Mouse (Mus musculus) liver, embryonic 16.5 days (tissue): ENCODE measurements at regions not wholly inside any gene's neighbourhood (a gene's known extent, or its start where the extent isn't known, plus 50 kb on each side); places are given as distances from the start of the nearest gene placed in this dataset.

ENCODE experiments used
- ATAC-seq: fragments of 200-750 bp; cut with Nextera tagmentation; 2 replicates; pipeline ENCODE4 v1.8.0; 2017; ENCODE audit warnings: low read depth, mild to moderate bottlenecking, moderate number of reproducible peaks, moderate library complexity
- H3K27ac ChIP-seq: fragments of 300-500 bp; sonication (generic); 2 replicates; pipeline ENCODE4 v1.5.1; 2014; ENCODE audit warnings: mild to moderate bottlenecking, low read length
- H3K27me3 ChIP-seq: fragments of 300-500 bp; sonication (generic); 2 replicates; pipeline ENCODE4 v1.6.1; 2014; ENCODE audit warnings: low read depth, low read length, mixed read lengths; ENCODE audit not compliant: control insufficient read depth, insufficient read depth
- H3K36me3 ChIP-seq: fragments of 300-500 bp; sonication (generic); 2 replicates; pipeline ENCODE4 v1.6.1; 2014; ENCODE audit warnings: mild to moderate bottlenecking; ENCODE audit not compliant: control insufficient read depth, insufficient read depth
- H3K4me1 ChIP-seq: fragments of 300-500 bp; sonication (generic); 2 replicates; pipeline ENCODE4 v1.6.1; 2014; ENCODE audit warnings: low read depth, low read length, mixed read lengths; ENCODE audit not compliant: control insufficient read depth
- H3K4me2 ChIP-seq: fragments of 300-500 bp; sonication (generic); 2 replicates; pipeline ENCODE4 v1.6.1; 2014; ENCODE audit warnings: low read depth, low read length, mixed read lengths
- H3K4me3 ChIP-seq: fragments of 300-500 bp; sonication (generic); 2 replicates; pipeline ENCODE4 v1.5.1; 2014; ENCODE audit warnings: low read depth, mild to moderate bottlenecking, low read length
- H3K9ac ChIP-seq: fragments of 300-500 bp; sonication (generic); 2 replicates; pipeline ENCODE4 v1.6.1; 2014; ENCODE audit warnings: low read depth, low read length
- H3K9me3 ChIP-seq: fragments of 300-500 bp; sonication (generic); replicated peaks from 2 replicates; pipeline ENCODE4 v1.6.1; 2016; ENCODE audit warnings: low read length; ENCODE audit not compliant: control insufficient read depth
- WGBS: fragments of 180-500 bp; shearing (Covaris S2); extraction: QIAGEN DNeasy Blood & Tissue Kit; methylation state at CpG from one replicate; pipeline ENCODE4 v1.1.7; 2014; ENCODE audit not compliant: insufficient replicate concordance; 5-methylcytosine and 5-hydroxymethylcytosine counted together

DNA sequence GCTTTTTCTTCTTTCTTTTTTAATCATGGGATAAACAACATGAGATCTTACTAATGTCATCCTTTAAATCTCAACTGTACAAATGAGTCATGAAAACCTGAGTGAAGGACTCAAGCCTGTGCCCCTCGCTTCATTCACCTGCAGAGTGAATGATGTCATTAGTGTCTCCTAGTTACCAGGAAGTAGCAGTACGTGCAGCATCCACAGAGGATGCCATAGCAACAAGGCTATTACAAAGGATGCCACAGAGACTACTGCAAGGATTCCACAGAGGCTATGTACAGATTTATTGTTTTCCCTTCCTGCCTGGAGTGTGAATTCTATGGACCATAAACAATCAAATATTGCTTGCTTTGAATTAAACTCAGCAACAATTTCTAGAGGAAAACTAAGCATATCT lies 98.0 kb upstream of the Fat4 start:
- no peak overlapping the region for H3K4me3 ChIP-seq
- no peaks in the 10 kb centered on the region for H3K27me3 ChIP-seq
- no peak for ATAC-seq
- 46% methylated on average over 2 of the region's 2 CpGs for WGBS
- no peaks in the 10 kb centered on the region for H3K4me1 ChIP-seq
- H3K9me3 ChIP-seq = no peaks in the 10 kb centered on the region
- H3K27ac ChIP-seq = no peak overlapping the region
- no peaks in the 10 kb centered on the region for H3K36me3 ChIP-seq
- H3K9ac ChIP-seq = no peak overlapping the region
- H3K4me2 ChIP-seq = no peak overlapping the region

- Histone ChIP-seq H3K9ac (no peak overlapping the region), H3K4me3 (no peak overlapping the region), H3K36me3 (no peaks in the 10 kb centered on the region), H3K27ac (no peak overlapping the region), H3K27me3 (no peaks in the 10 kb centered on the region), H3K9me3 (no peaks in the 10 kb centered on the region), H3K4me2 (no peak overlapping the region), H3K4me1 (no peaks in the 10 kb centered on the region)
- 53% methylated on average over 6 of the region's 6 CpGs for WGBS
- ATAC-seq = no peak
Observed at GRCm38 (mm10) chr3:38783711-38784110, 103.0 kb upstream of the Fat4 start.

- no peak overlapping the region for H3K27ac ChIP-seq
- no peak overlapping the region for H3K9ac ChIP-seq
- H3K36me3 ChIP-seq = no peaks in the 10 kb centered on the region
- no peak for ATAC-seq
- no peaks in the 10 kb centered on the region for H3K9me3 ChIP-seq
- no peak overlapping the region for H3K4me2 ChIP-seq
- H3K4me3 ChIP-seq = no peak overlapping the region
- H3K4me1 ChIP-seq = no peaks in the 10 kb centered on the region
- no peaks in the 10 kb centered on the region for H3K27me3 ChIP-seq
- WGBS = 74% methylated on average over 3 of the region's 3 CpGs
Observed at GRCm38 (mm10) chr3:38783051-38783450, 103.7 kb upstream of the Fat4 start.

GRCm38 (mm10) chr3:38776743-38777366 lies 109.9 kb upstream of the Fat4 start:
- Histone ChIP-seq H3K27me3 (no peaks in the 10 kb centered on the region), H3K36me3 (no peaks in the 10 kb centered on the region), H3K4me3 (no peak overlapping the region), H3K9ac (no peak overlapping the region), H3K9me3 (no peaks in the 10 kb centered on the region), H3K4me1 (no peaks in the 10 kb centered on the region), H3K27ac (no peak overlapping the region), H3K4me2 (no peak overlapping the region)
- no peak for ATAC-seq
- 69% methylated on average over 4 of the region's 4 CpGs for WGBS

DNA sequence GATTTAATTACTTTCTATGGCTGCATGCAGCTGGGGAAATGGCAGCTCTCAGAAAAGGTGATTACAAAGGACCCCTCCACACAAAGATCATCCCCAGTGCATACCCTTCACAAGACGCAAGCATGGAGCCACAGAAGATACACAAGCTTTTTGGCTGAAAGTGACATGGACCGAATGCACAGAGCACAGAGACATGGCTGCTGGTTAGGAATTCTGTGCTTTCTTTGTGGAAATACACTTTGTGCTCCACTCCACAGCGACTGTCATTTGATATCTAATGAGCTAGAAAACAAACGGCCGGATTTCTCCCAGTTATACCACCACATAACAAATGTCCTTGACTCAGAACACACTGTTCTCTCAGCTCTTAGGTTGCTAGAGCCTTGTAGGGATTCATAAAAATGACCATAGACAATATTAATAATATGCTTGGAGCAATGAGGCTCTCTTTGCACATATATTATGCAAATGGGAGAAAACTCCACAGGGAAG lies 132.1 kb upstream of the Fat4 start:
- Histone ChIP-seq H3K4me1 (no peaks in the 10 kb centered on the region), H3K4me2 (no peak overlapping the region), H3K27me3 (no peaks in the 10 kb centered on the region), H3K36me3 (no peaks in the 10 kb centered on the region), H3K9ac (no peak overlapping the region), H3K4me3 (no peak overlapping the region), H3K9me3 (no peaks in the 10 kb centered on the region), H3K27ac (no peak overlapping the region)
- WGBS = 63% methylated on average over 5 of the region's 5 CpGs
- no peak for ATAC-seq

DNA sequence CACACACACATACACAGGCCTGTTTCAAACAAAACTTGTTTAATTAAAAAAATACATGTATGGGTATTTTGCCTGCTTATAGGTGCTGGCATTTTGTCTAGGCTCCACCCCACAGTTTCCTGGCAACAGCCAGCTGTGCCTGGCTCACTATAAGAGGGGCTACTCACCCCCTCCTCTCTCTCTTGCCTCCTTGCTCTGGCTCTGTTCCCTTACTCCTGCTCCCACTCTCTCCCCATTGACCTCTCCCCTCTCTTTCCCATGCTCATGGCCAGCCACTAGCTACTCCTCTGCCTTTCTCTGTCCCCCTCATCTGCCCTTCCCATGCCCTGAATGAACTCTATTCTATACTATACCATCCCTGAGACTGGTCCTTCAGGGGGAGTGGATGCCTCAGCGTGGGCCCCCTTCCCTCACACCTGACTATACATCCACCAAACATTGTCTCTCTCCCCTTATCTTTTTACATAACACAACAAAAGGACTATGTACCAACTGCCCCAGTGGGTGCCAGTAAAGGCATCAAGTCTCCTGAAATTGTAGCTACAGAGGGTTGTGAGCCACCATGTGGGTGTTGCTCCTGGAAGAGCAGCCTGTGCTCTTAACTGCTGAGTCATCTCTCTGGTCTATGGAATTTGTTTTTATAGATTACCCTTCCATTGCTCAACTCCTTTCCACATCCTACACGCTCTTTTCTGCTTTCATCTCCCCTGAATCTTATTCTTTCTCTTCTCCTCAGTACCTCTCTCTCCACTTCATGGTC lies 133.1 kb upstream of the Fat4 start:
- no peak overlapping the region for H3K9ac ChIP-seq
- no peaks in the 10 kb centered on the region for H3K4me1 ChIP-seq
- H3K27me3 ChIP-seq = no peaks in the 10 kb centered on the region
- no peak overlapping the region for H3K4me2 ChIP-seq
- no peaks in the 10 kb centered on the region for H3K9me3 ChIP-seq
- H3K36me3 ChIP-seq = no peaks in the 10 kb centered on the region
- no peak overlapping the region for H3K4me3 ChIP-seq
- no peak for ATAC-seq
- 45% methylated on average over 2 of the region's 2 CpGs for WGBS
- H3K27ac ChIP-seq = no peak overlapping the region

DNA sequence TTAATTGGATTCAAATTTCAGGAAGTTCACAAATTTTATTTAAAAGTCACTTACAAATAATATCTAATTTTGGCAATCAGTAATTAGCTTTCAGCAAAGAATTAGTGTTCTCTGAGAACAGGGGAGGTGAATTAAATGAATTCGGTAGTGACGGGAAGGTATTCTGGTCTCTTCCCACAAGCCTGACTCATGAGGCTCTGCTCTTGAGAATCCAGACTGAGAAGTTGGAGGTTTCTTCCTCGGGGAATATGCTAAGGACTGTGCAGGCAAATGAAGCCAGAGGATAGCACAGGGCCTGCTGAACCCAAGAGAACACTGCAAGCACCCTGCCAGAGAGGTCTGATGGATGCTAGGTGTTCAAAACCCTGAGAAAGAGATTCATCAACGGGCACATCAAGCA lies 144.6 kb upstream of the Fat4 start:
- Histone ChIP-seq H3K36me3 (no peaks in the 10 kb centered on the region), H3K27me3 (no peaks in the 10 kb centered on the region), H3K9me3 (no peaks in the 10 kb centered on the region), H3K4me2 (no peak overlapping the region), H3K9ac (no peak overlapping the region), H3K4me1 (no peaks in the 10 kb centered on the region), H3K27ac (no peak overlapping the region), H3K4me3 (no peak overlapping the region)
- no peak for ATAC-seq
- WGBS = 59% methylated on average over 4 of the region's 4 CpGs

DNA sequence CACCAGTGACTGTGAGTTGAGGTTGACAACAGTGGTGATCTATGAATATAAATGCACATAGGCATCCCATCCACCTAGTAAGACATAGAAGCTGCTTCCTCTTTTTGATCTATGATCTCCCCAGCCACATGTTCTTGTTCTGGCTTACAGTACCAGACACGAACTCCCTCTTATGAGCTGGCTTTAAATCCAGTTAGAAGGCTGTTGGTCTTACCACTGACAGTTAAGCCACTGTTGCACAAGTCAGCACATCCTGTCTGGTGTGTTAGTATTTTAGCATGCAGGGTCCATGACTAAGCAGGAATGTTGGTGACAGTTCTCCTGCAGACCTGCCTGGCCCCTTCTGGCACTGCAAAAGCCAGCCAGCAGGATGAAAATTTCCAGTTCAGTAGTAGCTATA lies 164.1 kb upstream of the Fat4 start:
- no peak for ATAC-seq
- H3K4me3 ChIP-seq = no peak overlapping the region
- H3K36me3 ChIP-seq = no peaks in the 10 kb centered on the region
- H3K27me3 ChIP-seq = no peaks in the 10 kb centered on the region
- H3K9ac ChIP-seq = no peak overlapping the region
- WGBS = 31% methylated on average over 1 of the region's 1 CpGs
- no peaks in the 10 kb centered on the region for H3K4me1 ChIP-seq
- no peak overlapping the region for H3K27ac ChIP-seq
- no peaks in the 10 kb centered on the region for H3K9me3 ChIP-seq
- no peak overlapping the region for H3K4me2 ChIP-seq

GRCm38 (mm10) chr3:38712078-38712873 lies 174.5 kb upstream of the Fat4 start:
- H3K9me3 ChIP-seq = no peaks in the 10 kb centered on the region
- no peak overlapping the region for H3K4me3 ChIP-seq
- H3K4me1 ChIP-seq = no peaks in the 10 kb centered on the region
- ATAC-seq = no peak
- H3K27me3 ChIP-seq = no peaks in the 10 kb centered on the region
- no peak overlapping the region for H3K9ac ChIP-seq
- H3K36me3 ChIP-seq = no peaks in the 10 kb centered on the region
- H3K4me2 ChIP-seq = no peak overlapping the region
- 43% methylated on average over 9 of the region's 9 CpGs for WGBS
- no peak overlapping the region for H3K27ac ChIP-seq
